Mouse (Mus musculus) embryonic stem cell, embryonic (primary cell): ENCODE data around the gene Gm45717.

Source experiments
- CTCF ChIA-PET, 4 experiments: fragments of 300-600 bp in 2 of 4; fragments of 350-600 bp in 2 of 4; sonication (Branson Sonifier 250); formaldehyde crosslinking; loops; one replicate each; lab custom pipeline; 2022; ENCODE audit warnings: inconsistent platforms in 2 of 4; lab: Charles Lee
- POLR2A ChIA-PET, 4 experiments: fragments of 300-600 bp in 2 of 4; fragments of 350-600 bp in 2 of 4; sonication (Branson Sonifier 250); formaldehyde crosslinking; loops; one replicate each; lab custom pipeline; 2022; ENCODE audit warnings: antibody characterized with exemption in 4 of 4, inconsistent platforms in 1 of 4; lab: Charles Lee

Gm45717 gene

GRCm38 (mm10) chr7:140908634-140909107 lies 47.1 kb downstream of the Gm45717 start:
- POLR2A ChIA-PET = interaction anchor here (0.7 to 3.2 kb wide), 58 partner anchors 9 to 829 kb away, joined by 3 to 30 read pairs (median 4); partner anchors contain the start of genes Pgghg (in 3 of the 4), Gm45785 (in 2 of the 4), Ric8a (in 2 of the 4) and Bet1l (in 1 of the 4)
- CTCF ChIA-PET = interaction anchor here (0.5 to 3.9 kb wide), 78 partner anchors 10 to 1187 kb away, joined by 3 to 48 read pairs (median 4); partner anchors contain the start of genes Pgghg (in 3 of the 4), Hras (in 2 of the 4), Lrrc56 (in 2 of the 4) and Nlrp6 (in 2 of the 4)

DNA sequence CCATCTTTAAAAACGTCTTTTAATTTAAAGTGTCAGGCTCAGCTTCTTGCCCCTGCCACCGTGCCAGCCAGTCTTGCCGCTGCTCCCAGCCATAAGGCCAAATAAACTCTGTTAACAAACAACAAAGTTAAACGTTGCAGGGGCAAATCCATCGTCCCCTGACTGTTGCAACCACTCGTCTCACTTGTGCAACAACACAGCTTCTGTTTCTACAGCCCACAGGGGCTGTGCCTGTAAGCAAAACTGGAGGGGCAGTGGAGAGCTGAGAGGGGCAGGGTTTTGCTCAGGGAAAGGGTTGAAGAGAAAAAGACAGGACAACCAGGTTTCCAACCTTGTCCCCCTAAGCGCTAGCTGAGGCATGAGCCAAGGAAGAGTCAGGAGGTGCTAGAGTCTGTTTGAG lies 47.6 kb downstream of the Gm45717 start:
- CTCF ChIA-PET = interaction anchor here (0.6 to 3.9 kb wide), 67 partner anchors 9 to 1187 kb away, joined by 3 to 48 read pairs (median 5); partner anchors contain the start of genes Hras (in 2 of the 4), Lrrc56 (in 2 of the 4), Nlrp6 (in 2 of the 4) and Pgghg (in 2 of the 4)
- POLR2A ChIA-PET = interaction anchor here in 3 of 4 experiments (0.7 to 3.2 kb wide), 43 partner anchors 9 to 828 kb away, joined by 3 to 30 read pairs (median 5); partner anchors contain the start of genes Gm45785 (in 2 of the 3), Pgghg (in 2 of the 3), Ric8a (in 2 of the 3) and Bet1l (in 1 of the 3)

DNA sequence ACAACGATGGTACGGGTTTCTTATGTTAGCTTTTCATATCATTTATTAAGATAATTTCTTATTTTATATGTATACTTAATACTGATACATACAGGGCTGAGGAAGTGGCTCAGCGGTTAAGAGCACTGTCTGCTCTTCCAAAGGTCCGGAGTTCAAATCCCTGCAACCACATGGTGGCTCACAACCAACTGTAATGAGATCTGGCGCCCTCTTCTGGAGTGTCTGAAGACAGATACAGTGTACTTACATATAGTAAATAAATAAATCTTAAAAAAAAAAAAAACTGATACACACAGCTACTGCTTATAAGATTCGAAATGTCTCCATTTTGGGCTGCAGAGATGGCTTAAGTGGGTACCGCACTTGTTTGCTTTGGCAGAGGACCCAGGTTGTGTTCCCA lies 48.0 kb downstream of the Gm45717 start:
- POLR2A ChIA-PET = interaction anchor here in 3 of 4 experiments (0.9 to 3.2 kb wide), 22 partner anchors 8 to 828 kb away, joined by 3 to 30 read pairs (median 7); partner anchors contain the start of genes Gm45785 (in 2 of the 3), Pgghg (in 2 of the 3), Ric8a (in 2 of the 3) and Bet1l (in 1 of the 3)

DNA sequence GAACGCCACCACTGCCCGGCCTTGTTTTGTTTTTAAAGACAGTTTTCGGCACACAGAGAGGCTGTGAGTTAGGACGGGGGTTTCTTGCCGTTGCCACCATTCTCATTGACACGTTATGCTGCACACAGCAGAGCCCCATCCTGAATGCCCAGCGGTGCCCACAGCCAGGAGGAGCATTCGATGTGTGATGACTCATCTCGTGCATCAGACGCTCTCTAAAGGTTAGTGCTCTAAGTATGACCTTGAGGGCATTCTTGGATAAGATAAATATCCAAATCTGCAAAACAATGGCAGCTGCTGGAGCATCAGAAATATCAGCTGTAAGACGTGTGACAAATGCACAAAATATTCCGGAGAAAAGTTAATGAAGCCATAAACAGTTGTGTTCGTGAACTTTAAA lies 48.6 kb downstream of the Gm45717 start:
- POLR2A ChIA-PET = interaction anchor here in 2 of 4 experiments (0.9 to 3.2 kb wide), 6 partner anchors 15 to 216 kb away, joined by 4 to 30 read pairs (median 12); partner anchors contain the start of genes Nlrp6 (in 1 of the 2), Psmd13 (in 1 of the 2) and Sirt3 (in 1 of the 2)
- CTCF ChIA-PET = interaction anchor here (0.6 to 3.9 kb wide), 19 partner anchors 13 to 453 kb away, joined by 3 to 48 read pairs (median 12); partner anchors contain the start of genes Nlrp6 (in 2 of the 4) and Scgb1c1 (in 1 of the 4)

More for the DNA sequence above, 48.0 kb downstream of the Gm45717 start:
- CTCF ChIA-PET = interaction anchor here (0.6 to 3.9 kb wide), 43 partner anchors 12 to 695 kb away, joined by 3 to 48 read pairs (median 7); partner anchors contain the start of genes Nlrp6 (in 2 of the 4), Pgghg (in 2 of the 4), Ric8a (in 2 of the 4) and Bet1l (in 1 of the 4)

GRCm38 (mm10) chr7:140905642-140906081 lies 50.1 kb downstream of the Gm45717 start:
- POLR2A ChIA-PET = interaction anchor here in 1 of 4 experiments (0.8 to 1.8 kb wide), 4 partner anchors 11 to 70 kb away, joined by 3 to 8 read pairs (median 4); no protein-coding TSS in a partner anchor
- CTCF ChIA-PET = interaction anchor here in 3 of 4 experiments (1.1 to 1.6 kb wide), 7 partner anchors 99 to 271 kb away, joined by 3 to 6 read pairs (median 3); no protein-coding TSS in a partner anchor

DNA sequence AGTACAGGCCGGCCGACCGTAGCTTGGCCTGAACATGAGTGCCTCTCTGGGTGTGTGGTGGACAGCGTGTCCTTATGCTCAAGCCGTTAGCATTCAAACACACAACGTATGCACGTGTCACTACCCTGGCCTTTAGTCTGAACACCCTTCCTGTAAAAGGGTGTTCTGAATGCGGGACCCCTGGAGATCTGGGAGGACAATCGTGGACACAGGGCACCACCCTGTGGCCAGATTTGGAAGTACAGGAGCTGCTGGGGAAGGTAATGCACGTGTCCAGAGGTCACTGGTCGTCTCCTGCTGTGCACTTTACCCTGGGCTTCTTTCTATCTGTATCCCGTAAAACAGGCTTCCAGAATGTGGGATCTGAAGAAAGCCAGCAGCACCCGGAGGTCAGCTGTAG lies 52.5 kb downstream of the Gm45717 start:
- POLR2A ChIA-PET = interaction anchor here in 3 of 4 experiments (0.6 to 2.3 kb wide), 38 partner anchors 9 to 822 kb away, joined by 3 to 12 read pairs (median 4); partner anchors contain the start of genes Sirt3 (in 3 of the 3), Gm45785 (in 2 of the 3), Nlrp6 (in 2 of the 3) and Odf3 (in 2 of the 3)
- CTCF ChIA-PET = interaction anchor here (0.5 to 3.1 kb wide), 61 partner anchors 9 to 1719 kb away, joined by 3 to 50 read pairs (median 4); partner anchors contain the start of genes Scgb1c1 (in 4 of the 4), Odf3 (in 3 of the 4), Sirt3 (in 2 of the 4) and Bet1l (in 1 of the 4)

DNA sequence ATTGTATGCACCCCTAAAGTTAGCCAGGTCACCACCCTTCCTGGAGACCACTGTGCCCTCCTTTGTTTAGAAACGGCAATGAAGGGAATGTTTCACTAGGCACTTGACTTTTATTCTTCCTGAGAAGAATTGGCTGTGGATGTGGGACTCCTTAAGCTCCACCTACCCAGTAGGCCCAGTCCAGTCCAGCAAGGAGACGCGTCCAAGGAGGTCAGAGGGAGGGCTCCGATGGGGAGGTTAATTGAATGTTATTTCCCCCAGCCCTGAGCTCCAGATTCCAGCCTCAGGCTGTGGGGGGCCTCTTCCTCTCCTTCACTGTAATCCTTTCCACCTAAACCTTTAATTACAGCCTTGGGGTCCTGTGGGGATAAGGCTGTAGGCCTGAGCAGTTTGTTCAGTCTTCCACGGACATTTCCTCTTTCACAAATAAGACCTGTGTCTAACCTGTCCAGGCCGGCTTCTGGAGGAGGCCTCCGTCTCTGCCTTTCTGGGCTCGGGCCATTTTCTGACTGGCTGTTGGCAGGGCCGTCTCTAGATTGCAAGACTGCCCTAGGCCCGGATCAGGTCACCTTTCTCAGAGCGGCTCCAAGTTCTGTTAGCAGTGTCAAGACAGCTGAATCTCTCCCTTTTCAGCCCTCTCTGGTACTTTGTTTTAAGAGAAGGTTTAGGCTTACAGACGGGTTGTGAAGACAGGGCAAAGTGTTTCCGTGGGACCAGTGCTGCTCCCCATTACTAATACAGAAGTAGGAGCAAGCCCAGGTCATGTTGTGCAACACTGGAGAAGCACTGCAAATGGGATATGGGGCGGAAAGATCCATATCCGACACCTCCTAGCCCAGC lies 53.5 kb downstream of the Gm45717 start:
- ChIA-PET POLR2A (interaction anchor here in 3 of 4 experiments (0.7 to 2.3 kb wide), 19 partner anchors 8 to 821 kb away, joined by 3 to 12 read pairs (median 4); partner anchors contain the start of genes Sirt3 (in 3 of the 3), Psmd13 (in 2 of the 3), Gm45785 (in 1 of the 3) and Nlrp6 (in 1 of the 3)), CTCF (interaction anchor here (0.9 to 3.1 kb wide), 23 partner anchors 9 to 715 kb away, joined by 3 to 50 read pairs (median 5); partner anchors contain the start of genes Scgb1c1 (in 3 of the 4), Odf3 (in 2 of the 4), Pgghg (in 1 of the 4) and Psmd13 (in 1 of the 4))

GRCm38 (mm10) chr7:140900220-140900619 lies 55.5 kb downstream of the Gm45717 start, which contains the start of gene Cox8b:
Cox8b (minus strand) TSS chr7:140900446.
- ChIA-PET POLR2A (interaction anchor here in 2 of 4 experiments (0.9 to 2.5 kb wide), 6 partner anchors 8 to 59 kb away, joined by 3 to 7 read pairs (median 6); no protein-coding TSS in a partner anchor), CTCF (no interaction called here)
